Mouse (Mus musculus) CD4-positive naive resting alpha-beta T cell, adult 57 days (primary cell): ENCODE data around the gene Krt27. TPM values are rescaled to one million over a fixed set of nuclear protein-coding genes. Genes with fewer than 3 reads are reported as not detected.

Experiments
- total RNA-seq: library from RNA; stranded (reverse); gene quantifications from one replicate; pipeline ENCODE4 v1.2.4, GENCODE M21; 2023

Gene Krt27
- not detected for total RNA-seq

GRCm38 (mm10) chr11:99351004-99351403 is at the start of gene Krt27:
Gene Krt27, minus strand, starts transcription at chr11:99351104.

GRCm38 (mm10) chr11:99389264-99389663 is 38.4 kb upstream of the Krt27 start, which contains the start of gene Krt10:
Gene Krt10, minus strand, starts transcription at chr11:99389364.

GRCm38 (mm10) chr11:99374803-99375202 is 23.9 kb upstream of the Krt27 start, which contains the start of gene Krt28:
Gene Krt28, minus strand, starts transcription at chr11:99374903.

GRCm38 (mm10) chr11:99337866-99338265 is 13.0 kb downstream of the Krt27 start, which contains the start of gene Krt26:
Gene Krt26, minus strand, starts transcription at chr11:99337966.

GRCm38 (mm10) chr11:99322851-99323250 is 28.1 kb downstream of the Krt27 start, which contains the start of gene Krt25:
Gene Krt25, minus strand, starts transcription at chr11:99322951.

Other genes starting within 250 kb of the Krt27 start
- gene Ccr7, start 196.0 kb downstream of the Krt27 start, total RNA-seq: 1,218 TPM
- 159 TPM for gene Smarce1, start 120.1 kb downstream of the Krt27 start, total RNA-seq
- 0.24 TPM for gene Krt222, start 107.0 kb downstream of the Krt27 start, total RNA-seq
- not detected for gene Krt24, start 65.8 kb downstream of the Krt27 start, total RNA-seq
- gene Krt25, start 28.2 kb downstream of the Krt27 start, total RNA-seq: not detected
- gene Krt26, start 13.1 kb downstream of the Krt27 start, total RNA-seq: not detected
- gene Krt28, start 23.8 kb upstream of the Krt27 start, total RNA-seq: not detected
- 1.2 TPM for gene Krt10, start 38.3 kb upstream of the Krt27 start, total RNA-seq
- gene Krt12, start 71.2 kb upstream of the Krt27 start, total RNA-seq: not detected
- gene Krt20, start 87.0 kb upstream of the Krt27 start, total RNA-seq: not detected
- not detected for gene Krt23, start 142.0 kb upstream of the Krt27 start, total RNA-seq
- not detected for gene Krt39, start 170.2 kb upstream of the Krt27 start, total RNA-seq
- not detected for gene Krt40, start 192.1 kb upstream of the Krt27 start, total RNA-seq
- not detected for gene Krtap3-3, start 199.8 kb upstream of the Krt27 start, total RNA-seq
- not detected for gene Krtap3-2, start 205.7 kb upstream of the Krt27 start, total RNA-seq
- not detected for gene Gm11939, start 208.4 kb upstream of the Krt27 start, total RNA-seq
- not detected for gene Krtap3-1, start 215.5 kb upstream of the Krt27 start, total RNA-seq
- gene Krtap1-5, start 229.9 kb upstream of the Krt27 start, total RNA-seq: not detected
- gene Krtap1-4, start 232.6 kb upstream of the Krt27 start, total RNA-seq: not detected
- not detected for gene Krtap1-3, start 240.2 kb upstream of the Krt27 start, total RNA-seq
- not detected for gene Krtap9-3, start 247.0 kb upstream of the Krt27 start, total RNA-seq